Mouse (Mus musculus) forebrain, embryonic 13.5 days (tissue): ENCODE data around the gene Eif2b1. TPM values are rescaled to one million over a fixed set of nuclear protein-coding genes. Genes with fewer than 3 reads are reported as not detected.

Experiments
- ATAC-seq: fragments of 200-750 bp; cut with Nextera tagmentation; 2 replicates; pipeline ENCODE4 v1.8.0; 2017
- H3K27ac ChIP-seq: fragments of 300-500 bp; sonication (generic); 2 replicates; pipeline ENCODE4 v1.5.1; 2015; ENCODE audit warnings: inconsistent platforms, mild to moderate bottlenecking, moderate library complexity
- H3K27me3 ChIP-seq: fragments of 300-500 bp; sonication (generic); 2 replicates; pipeline ENCODE4 v1.6.1; 2015; ENCODE audit warnings: mild to moderate bottlenecking, inconsistent platforms
- H3K36me3 ChIP-seq: fragments of 300-500 bp; sonication (generic); 2 replicates; pipeline ENCODE4 v1.6.1; 2015; ENCODE audit warnings: mild to moderate bottlenecking, inconsistent platforms; ENCODE audit not compliant: poor library complexity, severe bottlenecking
- H3K4me1 ChIP-seq: fragments of 300-500 bp; sonication (generic); 2 replicates; pipeline ENCODE4 v1.6.1; 2015; ENCODE audit warnings: inconsistent platforms
- H3K4me2 ChIP-seq: fragments of 300-500 bp; sonication (generic); 2 replicates; pipeline ENCODE4 v1.6.1; 2015; ENCODE audit warnings: inconsistent platforms, mild to moderate bottlenecking, moderate library complexity
- H3K4me3 ChIP-seq: fragments of 300-500 bp; sonication (generic); 2 replicates; pipeline ENCODE4 v1.5.1; 2015; ENCODE audit warnings: mild to moderate bottlenecking, inconsistent platforms
- H3K9ac ChIP-seq: fragments of 300-500 bp; sonication (generic); 2 replicates; pipeline ENCODE4 v1.6.1; 2015; ENCODE audit warnings: mild to moderate bottlenecking, inconsistent platforms
- H3K9me3 ChIP-seq: fragments of 300-500 bp; sonication (generic); replicated peaks from 2 replicates; pipeline ENCODE4 v1.6.1; 2016; ENCODE audit warnings: inconsistent platforms
- WGBS: fragments of 180-500 bp; shearing (Covaris S2); methylation state at CpG from one replicate; pipeline ENCODE4 v1.1.7; 2015; 5-methylcytosine and 5-hydroxymethylcytosine counted together
- polyA plus RNA-seq: library from polyadenylated mRNA; unstranded; fragments of >200 nt; fragmentation: Nextera tagmentation; extraction: Ambion mirVana; gene quantifications from 2 replicates; pipeline ENCODE4 v1.2.1, GENCODE M21; 2015

The Eif2b1 gene
- polyA plus RNA-seq, 1 experiment from 2014 or later, result 74.4 TPM

DNA sequence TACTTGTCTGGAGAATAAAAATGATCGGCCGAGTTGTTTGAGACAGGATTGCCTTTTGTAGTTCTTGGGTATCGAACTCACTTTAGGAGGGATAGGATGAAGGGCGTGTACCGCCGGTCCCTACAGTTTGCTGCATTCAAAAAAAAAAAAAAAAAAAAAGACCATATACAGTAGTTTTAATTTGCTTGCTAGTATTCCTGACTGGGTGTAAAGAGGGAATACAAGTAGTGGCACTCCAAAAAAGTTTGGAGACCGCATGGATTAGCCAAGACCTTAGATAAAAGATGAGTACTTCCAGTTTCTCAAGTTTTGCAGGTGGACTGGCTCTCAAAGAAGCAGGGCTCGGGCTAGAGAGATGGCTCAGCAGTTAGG lies 37.3 kb downstream of the Eif2b1 start:
- Histone ChIP-seq H3K27me3 (no peaks in the 10 kb centered on the region), H3K9me3 (no peaks in the 10 kb centered on the region), H3K36me3 (peaks cover 37% of the 10 kb centered on the region), H3K4me1 (peaks cover 20% of the 10 kb centered on the region), H3K4me3 (peak overlapping the region; percentile 94), H3K4me2 (peak overlapping the region; percentile 86), H3K9ac (peak overlapping the region; percentile 87), H3K27ac (peak overlapping the region; percentile 80; the same call in 1 of the 2 replicates)
- ATAC-seq, result no peak
- 10% methylated on average over 8 of the region's 8 CpGs for WGBS

GRCm38 (mm10) chr5:124540905-124541601 lies 37.9 kb downstream of the Eif2b1 start:
- Histone ChIP-seq H3K9me3 (no peaks in the 10 kb centered on the region), H3K27ac (peak overlapping the region; percentile 80)
- under 1% methylated on average over 68 of the region's 89 CpGs for WGBS

DNA sequence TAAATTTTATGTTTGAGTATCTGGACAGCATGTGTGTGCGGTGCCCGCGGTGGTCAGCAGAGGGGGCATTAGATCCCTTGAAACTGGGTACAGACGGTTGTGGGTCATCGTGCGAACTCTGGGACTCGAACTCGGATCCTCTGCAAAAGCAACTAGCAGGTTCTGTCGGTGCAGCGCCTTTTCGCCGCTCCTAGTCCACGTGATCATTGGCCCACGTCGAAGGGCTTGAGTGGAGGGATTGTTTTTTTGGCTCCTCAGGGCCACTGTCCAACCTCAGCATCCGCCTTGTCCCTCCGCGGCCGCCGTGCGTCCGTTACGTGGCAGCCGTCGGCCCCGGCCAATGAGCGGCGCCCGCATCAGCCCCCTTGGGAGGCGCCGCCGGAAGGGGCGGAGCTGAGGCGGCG lies 38.5 kb downstream of the Eif2b1 start, which contains the start of gene Tmed2:
Gene Tmed2 (plus strand): TSS at position 313 of the 404 bp plus-strand sequence.
- WGBS, result under 1% methylated on average over 35 of the region's 35 CpGs
- Histone ChIP-seq H3K36me3 (peaks cover 25% of the 10 kb centered on the region), H3K4me2 (peak within 1 kb of the TSS; percentile 86), H3K27ac (peak within 1 kb of the TSS; percentile 80), H3K9me3 (no peaks in the 10 kb centered on the region), H3K9ac (peak within 1 kb of the TSS; percentile 87), H3K27me3 (no peaks in the 10 kb centered on the region), H3K4me3 (peak within 1 kb of the TSS; percentile 94), H3K4me1 (peaks cover 20% of the 10 kb centered on the region)
- peak; percentile 97 for ATAC-seq

More at GRCm38 (mm10) chr5:124540905-124541601, 37.9 kb downstream of the Eif2b1 start:
- ATAC-seq, result peak; percentile 75
- Histone ChIP-seq H3K4me1 (peaks cover 20% of the 10 kb centered on the region), H3K27me3 (no peaks in the 10 kb centered on the region), H3K9ac (peak overlapping the region; percentile 87), H3K4me3 (peak overlapping the region; percentile 94), H3K36me3 (peaks cover 31% of the 10 kb centered on the region), H3K4me2 (peak overlapping the region; percentile 86)

DNA sequence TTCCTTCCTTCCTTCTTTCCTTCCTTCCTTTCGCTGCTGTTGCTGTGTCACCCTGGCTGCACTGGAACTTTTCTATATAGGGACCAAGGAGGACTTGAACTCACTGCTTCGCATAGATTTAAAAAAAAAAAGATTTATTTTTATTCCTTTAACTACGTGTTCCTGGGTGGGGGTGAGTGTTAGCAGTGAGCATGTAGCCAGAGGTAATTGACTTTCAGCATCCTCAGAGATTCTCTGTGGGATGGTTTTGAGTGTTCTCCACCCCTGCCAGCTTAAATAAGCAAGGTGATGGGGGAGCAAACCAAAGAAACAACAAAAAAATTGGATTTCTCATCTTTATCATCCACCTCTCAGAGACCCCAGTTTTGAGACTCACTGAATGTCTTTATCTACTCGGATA lies 39.0 kb downstream of the Eif2b1 start:
- 69% methylated on average over 4 of the region's 4 CpGs for WGBS
- no peak for ATAC-seq
- peak overlapping the region; percentile 94; the same call in 1 of the 2 replicates for H3K4me3 ChIP-seq
- no peaks in the 10 kb centered on the region for H3K9me3 ChIP-seq
- H3K4me2 ChIP-seq, result peak overlapping the region; percentile 49
- 0 out of 2 replicates have a peak overlapping the region, but pooled peaks have one; percentile 87 for H3K9ac ChIP-seq
- H3K27ac ChIP-seq, result no peak overlapping the region
- peaks cover 20% of the 10 kb centered on the region for H3K4me1 ChIP-seq
- H3K27me3 ChIP-seq, result no peaks in the 10 kb centered on the region
- H3K36me3 ChIP-seq, result peaks cover 20% of the 10 kb centered on the region

DNA sequence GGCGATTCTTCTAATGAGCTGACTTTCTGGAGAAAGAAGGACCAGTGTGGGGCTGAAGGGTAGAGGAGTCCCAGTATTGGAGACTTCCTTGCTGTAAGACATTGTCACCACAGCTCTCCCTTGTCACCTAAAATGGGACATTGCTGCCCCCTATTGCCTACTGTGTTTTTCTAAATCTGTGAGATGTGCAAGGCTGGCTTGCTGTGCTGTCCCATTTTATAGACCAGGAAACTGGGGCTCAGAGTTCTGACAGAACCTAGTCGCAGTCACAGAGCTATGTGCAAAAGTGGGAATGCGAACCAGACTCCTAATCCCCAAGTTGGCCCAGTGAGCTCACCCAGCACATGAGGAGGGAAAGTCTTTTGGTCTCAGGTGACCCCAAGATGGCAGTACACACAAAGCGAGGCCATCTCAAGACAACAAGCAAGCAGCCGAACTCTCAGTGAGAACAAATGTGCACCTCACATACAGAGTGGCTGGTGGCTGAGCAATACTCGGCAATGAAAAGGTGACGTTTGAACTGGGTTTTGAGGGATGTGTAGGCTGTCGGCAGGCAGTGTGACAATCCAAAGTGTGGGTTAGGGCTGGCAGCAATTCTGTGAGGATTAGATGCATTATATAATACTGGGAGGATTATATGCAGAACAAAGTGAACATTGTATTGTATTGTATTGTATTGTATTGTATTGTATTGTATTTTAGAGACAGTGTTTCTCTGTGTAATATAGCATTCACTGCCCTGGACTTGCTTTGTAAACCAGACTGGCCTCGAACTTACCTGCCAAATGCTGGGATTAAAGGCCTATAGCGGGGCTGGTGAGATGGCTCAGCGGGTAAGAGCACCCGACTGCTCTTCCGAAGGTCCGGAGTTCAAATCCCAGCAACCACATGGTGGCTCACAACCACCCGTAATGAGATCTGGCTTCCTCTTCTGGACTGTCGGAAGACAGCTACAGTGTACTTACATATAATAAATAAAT lies 39.8 kb downstream of the Eif2b1 start:
- Histone ChIP-seq H3K9ac (no peak overlapping the region), H3K4me3 (no peak overlapping the region), H3K27me3 (no peaks in the 10 kb centered on the region), H3K9me3 (no peaks in the 10 kb centered on the region), H3K27ac (no peak overlapping the region), H3K36me3 (peaks cover 12% of the 10 kb centered on the region), H3K4me2 (no peak overlapping the region), H3K4me1 (peaks cover 20% of the 10 kb centered on the region)
- WGBS, result 77% methylated on average over 15 of the region's 16 CpGs
- no peak for ATAC-seq

- Histone ChIP-seq H3K27me3 (no peaks in the 10 kb centered on the region), H3K9me3 (no peaks in the 10 kb centered on the region), H3K4me3 (peak overlapping the region; percentile 10; the same call in 1 of the 2 replicates), H3K9ac (no peak overlapping the region; the same call in 1 of the 2 replicates), H3K4me2 (peak overlapping the region; percentile 44), H3K36me3 (no peaks in the 10 kb centered on the region), H3K27ac (peak overlapping the region; percentile 14; the same call in 1 of the 2 replicates), H3K4me1 (peaks cover 13% of the 10 kb centered on the region)
- no peak for ATAC-seq
- WGBS, result 7% methylated on average over 17 of the region's 17 CpGs
Measured at GRCm38 (mm10) chr5:124536776-124537175, 42.2 kb downstream of the Eif2b1 start.

- Histone ChIP-seq H3K4me3 (no peak overlapping the region), H3K4me1 (peaks cover 20% of the 10 kb centered on the region), H3K4me2 (no peak overlapping the region), H3K27me3 (no peaks in the 10 kb centered on the region), H3K27ac (no peak overlapping the region), H3K9me3 (no peaks in the 10 kb centered on the region), H3K9ac (no peak overlapping the region), H3K36me3 (no peaks in the 10 kb centered on the region)
- ATAC-seq, result no peak
- WGBS, result 69% methylated on average over 5 of the region's 5 CpGs
Measured at GRCm38 (mm10) chr5:124535016-124535415, 43.9 kb downstream of the Eif2b1 start.

DNA sequence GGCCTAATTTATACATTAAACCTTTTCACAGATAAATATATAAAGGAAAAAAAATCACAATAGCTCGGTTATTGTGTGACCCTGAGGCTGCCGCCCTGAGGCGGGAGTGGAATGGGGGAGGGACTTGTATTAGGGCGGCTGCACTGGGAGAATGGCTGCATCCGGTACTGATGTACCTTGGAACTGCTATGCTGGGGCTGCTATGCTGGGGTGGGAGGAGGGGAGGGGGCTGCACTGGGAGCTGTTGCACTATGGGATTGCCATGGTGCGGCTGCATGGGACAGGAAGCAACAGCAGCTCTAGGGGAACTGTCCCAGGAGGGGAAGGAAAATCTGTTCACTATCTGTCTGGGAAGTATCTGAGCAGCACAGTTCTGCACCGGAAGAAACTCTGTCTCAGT lies 46.5 kb downstream of the Eif2b1 start:
- no peak for ATAC-seq
- Histone ChIP-seq H3K9ac (no peak overlapping the region), H3K9me3 (no peaks in the 10 kb centered on the region), H3K27ac (no peak overlapping the region), H3K27me3 (no peaks in the 10 kb centered on the region), H3K4me2 (no peak overlapping the region), H3K4me1 (peaks cover 40% of the 10 kb centered on the region), H3K4me3 (no peak overlapping the region), H3K36me3 (no peaks in the 10 kb centered on the region)
- 34% methylated on average over 7 of the region's 7 CpGs for WGBS

DNA sequence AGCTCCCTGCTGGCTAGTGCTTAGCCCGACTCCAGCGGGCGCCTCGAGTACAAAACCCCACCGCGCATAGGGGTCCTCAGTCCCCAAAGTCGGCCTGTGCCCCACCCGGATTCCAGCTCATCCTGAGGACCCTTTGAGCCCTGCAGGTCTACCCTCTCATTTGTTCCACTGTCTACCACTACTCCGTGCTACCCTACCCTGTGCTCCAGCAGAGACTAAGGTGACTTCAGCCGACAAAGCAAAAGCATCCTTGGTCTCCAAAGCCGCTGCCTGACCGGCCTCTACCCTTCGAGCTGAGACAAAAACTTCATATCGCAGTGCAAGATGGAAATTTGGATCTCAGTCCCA lies 47.4 kb downstream of the Eif2b1 start:
- no peak; the same call in 1 of the 2 replicates for ATAC-seq
- no peaks in the 10 kb centered on the region for H3K9me3 ChIP-seq
- peak overlapping the region; percentile 73 for H3K9ac ChIP-seq
- 13% methylated on average over 14 of the region's 14 CpGs for WGBS
- no peaks in the 10 kb centered on the region for H3K36me3 ChIP-seq
- H3K27me3 ChIP-seq, result no peaks in the 10 kb centered on the region
- peak overlapping the region; percentile 73 for H3K4me3 ChIP-seq
- peaks cover 37% of the 10 kb centered on the region for H3K4me1 ChIP-seq
- H3K4me2 ChIP-seq, result peak overlapping the region; percentile 79
- H3K27ac ChIP-seq, result peak overlapping the region; percentile 72

- Histone ChIP-seq H3K9ac (peak within 1 kb of the TSS; percentile 73), H3K4me3 (peak within 1 kb of the TSS; percentile 73), H3K27me3 (no peaks in the 10 kb centered on the region), H3K27ac (peak within 1 kb of the TSS; percentile 72), H3K9me3 (no peaks in the 10 kb centered on the region), H3K4me2 (peak within 1 kb of the TSS; percentile 79), H3K36me3 (no peaks in the 10 kb centered on the region), H3K4me1 (peaks cover 37% of the 10 kb centered on the region)
- WGBS, result under 1% methylated on average over 55 of the region's 96 CpGs
- ATAC-seq, result peak; percentile 97
Measured at GRCm38 (mm10) chr5:124530655-124531582, 48.0 kb downstream of the Eif2b1 start, which contains the start of gene Rilpl1. Gene Rilpl1, minus strand, starts transcription at chr5:124531391.

DNA sequence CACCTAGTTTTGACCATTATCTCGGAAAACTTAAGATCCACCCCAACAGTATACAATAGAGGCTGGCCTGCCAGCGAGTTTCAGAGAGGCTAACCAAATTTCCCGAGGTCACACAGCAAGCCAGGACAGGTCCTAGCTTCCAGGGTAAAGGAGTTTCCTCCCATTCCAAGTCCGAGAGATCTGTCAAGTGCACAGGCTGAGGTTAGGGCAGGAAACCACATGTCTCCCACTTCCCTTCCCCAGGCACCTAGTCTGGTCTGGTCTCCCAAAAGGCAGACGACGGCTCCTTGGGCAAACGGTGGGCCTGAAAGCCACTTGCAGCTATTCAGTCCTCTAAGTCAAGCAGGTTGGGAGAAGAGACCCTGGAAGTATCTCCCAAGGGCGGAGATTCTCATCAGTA lies 49.2 kb downstream of the Eif2b1 start:
- 71% methylated on average over 8 of the region's 8 CpGs for WGBS
- H3K4me3 ChIP-seq, result peak overlapping the region; percentile 73; the same call in 1 of the 2 replicates
- H3K27me3 ChIP-seq, result no peaks in the 10 kb centered on the region
- no peak for ATAC-seq
- H3K4me1 ChIP-seq, result peaks cover 37% of the 10 kb centered on the region
- peak overlapping the region; percentile 73; the same call in 1 of the 2 replicates for H3K9ac ChIP-seq
- no peak overlapping the region for H3K27ac ChIP-seq
- 0 out of 2 replicates have a peak, but pooled peaks cover 3% of the 10 kb centered on the region for H3K36me3 ChIP-seq
- H3K4me2 ChIP-seq, result peak overlapping the region; percentile 79
- H3K9me3 ChIP-seq, result no peaks in the 10 kb centered on the region
